Mouse (Mus musculus) intestine, embryonic 15.5 days (tissue): ENCODE data around the gene Dmpk. TPM values are rescaled to one million over a fixed set of nuclear protein-coding genes. Genes with fewer than 3 reads are reported as not detected.

Experiments used
- ATAC-seq: fragments of 200-750 bp; cut with Nextera tagmentation; 2 replicates; pipeline ENCODE4 v1.8.0; 2017; ENCODE audit warnings: moderate TSS enrichment, moderate library complexity
- H3K27ac ChIP-seq: fragments of 300-500 bp; sonication (generic); 2 replicates; pipeline ENCODE4 v1.5.1; 2015; ENCODE audit warnings: mild to moderate bottlenecking, inconsistent platforms
- H3K27me3 ChIP-seq: fragments of 300-500 bp; sonication (generic); replicated peaks from 2 replicates; pipeline ENCODE4 v1.6.1; 2015; ENCODE audit warnings: inconsistent platforms
- H3K36me3 ChIP-seq: fragments of 300-500 bp; sonication (generic); 2 replicates; pipeline ENCODE4 v1.6.1; 2015; ENCODE audit warnings: inconsistent platforms
- H3K4me1 ChIP-seq: fragments of 300-500 bp; sonication (generic); replicated peaks from 2 replicates; pipeline ENCODE4 v1.6.1; 2015; ENCODE audit warnings: inconsistent platforms
- H3K4me2 ChIP-seq: fragments of 300-500 bp; sonication (generic); replicated peaks from 2 replicates; pipeline ENCODE4 v1.6.1; 2015; ENCODE audit warnings: mild to moderate bottlenecking, inconsistent platforms
- H3K4me3 ChIP-seq: fragments of 300-500 bp; sonication (generic); replicated peaks from 2 replicates; pipeline ENCODE4 v1.5.1; 2015; ENCODE audit warnings: inconsistent platforms
- H3K9ac ChIP-seq: fragments of 300-500 bp; sonication (generic); 2 replicates; pipeline ENCODE4 v1.6.1; 2015; ENCODE audit warnings: inconsistent platforms
- H3K9me3 ChIP-seq: fragments of 300-500 bp; sonication (generic); 2 replicates; pipeline ENCODE4 v1.6.1; 2016; ENCODE audit warnings: inconsistent platforms
- WGBS: fragments of 180-500 bp; shearing (Covaris S2); methylation state at CpG from one replicate; pipeline ENCODE4 v1.1.7; 2015; 5-methylcytosine and 5-hydroxymethylcytosine counted together
- polyA plus RNA-seq: library from polyadenylated mRNA; unstranded; fragments of >200 nt; fragmentation: Nextera tagmentation; extraction: Ambion mirVana; gene quantifications from 2 replicates; pipeline ENCODE4 v1.2.1, GENCODE M21; 2015

The Dmpk gene
- polyA plus RNA-seq, 1 experiment from 2014 or later, result 52.2 TPM

GRCm38 (mm10) chr7:19136168-19136567 is 52.5 kb downstream of the Dmpk start:
- WGBS, result 93% methylated on average over 13 of the region's 13 CpGs
- no peak for ATAC-seq
- H3K4me2 ChIP-seq, result no peak overlapping the region
- no peaks in the 10 kb centered on the region for H3K27me3 ChIP-seq
- H3K9ac ChIP-seq, result no peak overlapping the region
- H3K9me3 ChIP-seq, result no peaks in the 10 kb centered on the region
- no peak overlapping the region for H3K27ac ChIP-seq
- peaks cover 5% of the 10 kb centered on the region; the same call in 1 of the 2 replicates for H3K4me1 ChIP-seq
- peaks cover 37% of the 10 kb centered on the region for H3K36me3 ChIP-seq
- H3K4me3 ChIP-seq, result no peak overlapping the region

GRCm38 (mm10) chr7:19136673-19137334 is 53.2 kb downstream of the Dmpk start:
- Histone ChIP-seq H3K27ac (no peak overlapping the region), H3K9ac (no peak overlapping the region), H3K27me3 (no peaks in the 10 kb centered on the region), H3K9me3 (no peaks in the 10 kb centered on the region), H3K36me3 (peaks cover 37% of the 10 kb centered on the region), H3K4me2 (no peak overlapping the region), H3K4me1 (peaks cover 2% of the 10 kb centered on the region; the same call in 1 of the 2 replicates), H3K4me3 (no peak overlapping the region)
- ATAC-seq, result no peak
- 91% methylated on average over 38 of the region's 38 CpGs for WGBS

GRCm38 (mm10) chr7:19137380-19137779 is 53.7 kb downstream of the Dmpk start:
- 58% methylated on average over 5 of the region's 5 CpGs for WGBS
- Histone ChIP-seq H3K36me3 (peaks cover 37% of the 10 kb centered on the region), H3K9me3 (no peaks in the 10 kb centered on the region), H3K27me3 (no peaks in the 10 kb centered on the region), H3K4me3 (no peak overlapping the region), H3K27ac (no peak overlapping the region), H3K4me1 (no peaks in the 10 kb centered on the region), H3K9ac (no peak overlapping the region), H3K4me2 (no peak overlapping the region)
- no peak for ATAC-seq

Other genes starting within 250 kb of the Dmpk start
- gene Mill2, start 243.9 kb upstream of the Dmpk start, polyA plus RNA-seq, result 0.73 TPM in 2 replicates
- 53.1 and 72.8 TPM in 2 replicates for gene Pglyrp1, start 212.5 kb upstream of the Dmpk start, polyA plus RNA-seq
- gene Ccdc61, start 173.4 kb upstream of the Dmpk start, polyA plus RNA-seq, result 25.2 and 29.2 TPM in 2 replicates
- 0.49 and 0.57 TPM in 2 replicates for gene Nova2, start 158.0 kb upstream of the Dmpk start, polyA plus RNA-seq
- not detected in 2 replicates for gene Nanos2, start 96.4 kb upstream of the Dmpk start, polyA plus RNA-seq
- 2.5 and 2.9 TPM in 2 replicates for gene Mypop, start 92.6 kb upstream of the Dmpk start, polyA plus RNA-seq
- 24.5 and 24.6 TPM in 2 replicates for gene Irf2bp1, start 79.8 kb upstream of the Dmpk start, polyA plus RNA-seq
- gene Foxa3, start 60.3 kb upstream of the Dmpk start, polyA plus RNA-seq, result 26.6 and 28.3 TPM in 2 replicates
- 29.6 and 30.3 TPM in 2 replicates for gene Sympk, start 59.5 kb upstream of the Dmpk start, polyA plus RNA-seq
- gene Rsph6a, start 29.2 kb upstream of the Dmpk start, polyA plus RNA-seq, result not detected in 2 replicates
- gene Dmwd, start 7.6 kb upstream of the Dmpk start, polyA plus RNA-seq, result 11.0 and 13.4 TPM in 2 replicates
- 8.7 and 8.8 TPM in 2 replicates for gene Six5, start 10.7 kb downstream of the Dmpk start, polyA plus RNA-seq
- gene Gm4969, start 34.5 kb downstream of the Dmpk start, polyA plus RNA-seq, result 1.8 and 2.3 TPM in 2 replicates
- 10.5 and 12.8 TPM in 2 replicates for gene Fbxo46, start 36.0 kb downstream of the Dmpk start, polyA plus RNA-seq
- 9.2 and 11.5 TPM in 2 replicates for gene Qpctl, start 65.4 kb downstream of the Dmpk start, polyA plus RNA-seq
- 138 TPM in 2 replicates for gene Snrpd2, start 65.9 kb downstream of the Dmpk start, polyA plus RNA-seq
- 2.5 and 2.8 TPM in 2 replicates for gene Gipr, start 82.3 kb downstream of the Dmpk start, polyA plus RNA-seq
- gene Eml2, start 92.6 kb downstream of the Dmpk start, polyA plus RNA-seq, result 6.5 and 7.3 TPM in 2 replicates
- 1.4 and 1.5 TPM in 2 replicates for gene Gpr4, start 128.7 kb downstream of the Dmpk start, polyA plus RNA-seq
- 36.8 and 39.4 TPM in 2 replicates for gene Opa3, start 144.5 kb downstream of the Dmpk start, polyA plus RNA-seq
- gene Vasp, start 188.0 kb downstream of the Dmpk start, polyA plus RNA-seq, result 109 and 114 TPM in 2 replicates
- gene Ppm1n, start 196.2 kb downstream of the Dmpk start, polyA plus RNA-seq, result 0.14 and 0.34 TPM in 2 replicates
- 11.3 and 12.5 TPM in 2 replicates for gene Rtn2, start 198.8 kb downstream of the Dmpk start, polyA plus RNA-seq
- gene Fosb, start 226.2 kb downstream of the Dmpk start, polyA plus RNA-seq, result 0.09 and 0.14 TPM in 2 replicates